Mouse (Mus musculus) lung, postnatal 0 days (tissue): ENCODE data around the gene Jmjd8.

ENCODE experiments used
- CTCF ChIP-seq: IDR thresholded peaks from 2 replicates; pipeline ENCODE4 v1.5.1; 2016; ENCODE audit warnings: antibody characterized with exemption, mild to moderate bottlenecking
- EP300 ChIP-seq: IDR thresholded peaks from 2 replicates; pipeline ENCODE4 v1.6.1; 2016; ENCODE audit warnings: antibody characterized with exemption, mild to moderate bottlenecking, control low read depth

GRCm38 (mm10) chr17:25880196-25880910 is 51.7 kb downstream of the Jmjd8 start, which contains the start of gene Wfikkn1:
- no peak for TF ChIP-seq CTCF
- TF ChIP-seq EP300 = no peak
